Mouse (Mus musculus): Measurements from ENCODE around the gene Tcta.
"Not testable (repeated sequence)": the region's sequence is repeated elsewhere in the genome, so short reads cannot be mapped to it uniquely, and the experiment has no call there.

The Tcta gene

GRCm38 (mm10) chr9:108305629-108306520 lies at the start of gene Tcta, which contains the start of gene Rhoa:
Tcta (minus strand) TSS chr9:108306160.
Rhoa (plus strand) TSS chr9:108306129.
- DNase-seq, result peak; percentile 99

DNA sequence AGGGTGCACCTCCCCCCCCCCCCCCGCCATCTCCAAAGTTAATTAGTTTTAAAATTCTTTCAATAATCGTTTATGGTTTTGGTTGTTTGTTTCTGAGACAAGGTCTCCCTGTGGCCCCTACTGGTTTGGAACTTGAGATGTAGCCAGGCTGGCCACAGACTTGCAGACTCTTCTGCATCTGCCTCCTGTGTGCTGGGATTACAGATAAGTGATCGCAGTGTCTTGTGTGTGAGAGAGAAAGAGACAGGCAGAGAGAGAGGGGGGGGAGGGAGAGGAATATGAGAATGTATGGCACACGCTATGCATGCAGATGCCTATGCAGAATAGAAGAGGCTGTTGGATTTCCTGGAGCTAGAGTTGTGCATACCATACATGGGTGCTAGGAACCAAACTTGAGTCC lies 43.8 kb upstream of the Tcta start:
- no peak for DNase-seq

DNA sequence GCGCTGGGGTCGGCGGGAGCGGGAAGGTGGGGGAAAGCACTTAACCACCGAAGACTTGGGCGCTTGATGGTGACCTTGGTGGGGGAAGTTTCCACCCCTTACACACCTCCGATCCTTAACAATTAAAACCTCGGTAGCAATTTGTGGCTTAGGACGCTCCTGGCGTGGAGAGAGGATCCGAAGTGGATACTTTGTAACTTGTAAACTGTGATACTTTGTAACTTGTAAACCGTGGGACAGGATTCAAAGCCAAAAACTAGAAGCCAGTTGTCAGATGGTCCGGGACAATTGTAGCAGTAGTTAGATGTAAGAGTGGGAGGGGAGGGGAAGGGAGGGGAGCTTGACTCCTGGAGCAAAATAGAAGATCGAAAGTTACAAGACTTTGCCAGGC lies 42.3 kb upstream of the Tcta start:
- DNase-seq, result no peak

DNA sequence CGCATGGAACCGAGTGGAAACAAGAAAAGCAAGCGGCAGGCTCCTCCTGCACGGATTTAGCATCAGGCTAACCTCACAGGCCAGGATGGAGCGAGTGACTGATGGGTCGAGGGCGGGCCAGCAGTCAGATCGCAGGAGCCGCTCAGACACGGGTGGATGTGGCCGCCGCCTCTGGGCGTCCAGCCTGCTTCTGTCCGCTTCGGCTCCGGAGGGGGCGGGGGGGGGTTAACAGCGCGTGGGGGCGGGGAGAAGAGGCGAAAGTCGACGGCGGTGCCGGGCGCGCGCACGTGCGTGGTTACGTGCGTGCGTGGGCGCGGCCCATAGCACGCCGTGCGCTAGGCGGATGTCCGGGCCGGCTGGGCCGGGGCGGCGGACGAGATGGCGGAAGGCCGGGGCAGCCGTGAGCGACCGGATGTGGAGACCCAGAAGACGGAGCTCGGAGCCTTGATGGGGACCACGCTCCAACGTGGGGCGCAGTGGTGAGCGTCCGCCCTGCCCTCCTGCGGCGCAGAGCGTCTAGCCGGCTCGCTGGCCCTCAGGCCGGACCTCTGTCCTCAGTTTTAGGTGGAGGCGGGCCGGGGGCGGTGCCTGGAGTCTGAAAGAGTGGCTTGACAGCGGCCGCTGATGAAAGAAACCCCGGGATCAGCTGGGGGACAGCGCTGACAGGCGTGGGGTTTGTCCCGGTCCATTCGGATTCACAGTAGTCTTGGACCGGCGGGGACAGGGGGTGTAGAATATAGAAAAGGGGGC lies 41.8 kb upstream of the Tcta start, which contains the start of gene Usp4:
Gene Usp4, plus strand, starts transcription at position 314 of the 750 bp plus-strand sequence.
- DNase-seq, result peak; percentile 91

- DNase-seq, result no peak
Observed at GRCm38 (mm10) chr9:108347024-108347423, 41.1 kb upstream of the Tcta start.

DNA sequence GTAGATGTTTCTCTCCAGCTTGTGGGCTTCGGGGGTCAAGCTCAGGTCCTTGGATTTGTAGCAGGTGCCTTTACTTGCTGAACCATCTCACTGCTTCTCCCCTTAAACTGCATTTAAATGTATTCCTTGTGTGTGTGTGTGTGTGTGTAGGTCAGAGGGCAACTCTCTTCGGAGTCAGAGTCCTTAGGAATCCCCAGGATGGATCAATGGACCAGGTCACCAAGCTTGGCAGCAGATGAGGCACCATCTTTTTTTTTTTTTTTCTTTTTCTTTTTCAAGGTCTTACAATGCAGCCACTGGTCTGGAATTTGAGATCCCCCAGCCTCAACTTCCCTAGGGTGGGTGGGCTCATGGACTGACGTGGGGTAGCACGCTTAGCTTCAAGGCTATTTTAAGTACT lies 38.5 kb upstream of the Tcta start:
- no peak for DNase-seq

GRCm38 (mm10) chr9:108343835-108344234 lies 37.9 kb upstream of the Tcta start:
- no peak for DNase-seq

GRCm38 (mm10) chr9:108343331-108343730 lies 37.4 kb upstream of the Tcta start:
- no peak for DNase-seq

- DNase-seq, result peak; percentile 28
Observed at GRCm38 (mm10) chr9:108342301-108342831, 36.4 kb upstream of the Tcta start.

DNA sequence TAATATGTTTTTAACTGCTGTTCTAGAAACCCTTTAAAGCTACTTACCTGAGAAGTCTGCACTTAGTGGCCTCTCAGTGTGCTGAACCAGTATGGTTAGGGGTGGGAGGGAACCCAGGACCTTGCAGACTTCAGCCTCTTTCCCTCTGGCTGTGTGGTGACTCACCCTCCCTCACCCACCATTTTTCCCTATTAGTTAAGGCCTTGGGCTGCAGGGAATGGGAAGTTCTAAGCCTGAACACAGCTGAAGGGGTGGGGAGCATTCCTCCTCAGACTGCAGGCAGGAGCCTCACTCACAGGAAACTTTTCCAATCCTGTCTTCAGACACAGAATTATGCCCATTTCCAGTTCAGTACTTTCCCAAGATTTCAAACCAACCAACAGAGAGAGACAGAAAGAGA lies 35.8 kb upstream of the Tcta start:
- DNase-seq, result peak; percentile 11

DNA sequence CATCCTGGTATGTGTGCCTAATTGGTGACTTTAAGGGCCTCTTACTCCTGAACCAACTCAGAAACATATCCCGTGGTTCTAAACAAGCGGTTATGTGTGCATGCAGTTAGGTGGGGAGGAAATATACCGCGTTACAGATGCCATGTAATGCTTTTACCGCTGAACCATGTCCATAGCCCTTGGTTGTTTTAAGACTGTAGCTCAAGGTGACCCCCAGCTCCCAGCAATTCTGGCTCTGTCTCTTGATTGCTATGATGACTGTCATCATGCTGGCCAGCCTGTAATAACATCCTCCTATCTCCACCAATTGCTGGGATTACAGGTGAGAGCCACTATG lies 35.1 kb upstream of the Tcta start:
- DNase-seq, result no peak

DNA sequence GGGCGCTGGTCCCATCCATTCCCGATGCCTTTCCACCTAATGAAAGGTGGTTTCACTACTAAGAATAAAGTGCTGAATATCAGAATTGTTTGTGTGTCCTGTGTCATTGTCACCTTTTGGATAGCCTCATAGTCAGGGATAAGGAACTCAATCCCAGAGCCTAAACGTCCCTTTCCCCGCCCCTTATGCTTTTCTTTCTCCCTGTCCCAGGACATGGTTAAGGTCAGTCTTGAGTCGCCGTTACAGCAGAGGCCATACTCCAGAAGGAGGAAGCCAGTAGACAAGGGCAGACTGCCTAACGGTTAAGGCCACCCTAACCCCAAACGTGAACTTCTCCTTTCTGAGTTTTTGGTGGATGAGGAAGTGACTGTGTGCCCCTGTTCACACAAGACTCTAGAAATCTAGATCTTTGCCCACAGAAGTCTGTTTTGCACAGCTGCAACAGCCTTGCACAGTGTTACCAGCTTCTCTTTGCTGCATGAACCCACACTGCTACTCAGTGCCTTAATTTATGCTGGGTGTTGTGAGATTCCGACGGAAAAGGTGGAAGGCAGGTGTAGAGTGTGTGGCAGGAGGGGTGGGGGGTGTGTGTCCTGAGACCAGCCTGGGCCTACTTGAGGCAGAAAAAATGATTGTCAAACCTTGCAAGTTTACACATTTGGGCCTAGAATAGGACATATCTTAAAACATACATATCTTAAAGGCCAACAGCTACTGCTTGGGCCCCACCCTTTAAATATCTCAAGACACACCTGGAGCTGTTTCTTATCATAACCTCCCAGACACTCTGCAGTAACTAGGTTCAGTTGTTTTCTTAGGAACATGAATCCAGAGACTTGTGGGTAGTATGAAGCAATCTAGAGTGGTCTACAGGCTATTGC lies 34.5 kb upstream of the Tcta start:
- peak; percentile 20 for DNase-seq

DNA sequence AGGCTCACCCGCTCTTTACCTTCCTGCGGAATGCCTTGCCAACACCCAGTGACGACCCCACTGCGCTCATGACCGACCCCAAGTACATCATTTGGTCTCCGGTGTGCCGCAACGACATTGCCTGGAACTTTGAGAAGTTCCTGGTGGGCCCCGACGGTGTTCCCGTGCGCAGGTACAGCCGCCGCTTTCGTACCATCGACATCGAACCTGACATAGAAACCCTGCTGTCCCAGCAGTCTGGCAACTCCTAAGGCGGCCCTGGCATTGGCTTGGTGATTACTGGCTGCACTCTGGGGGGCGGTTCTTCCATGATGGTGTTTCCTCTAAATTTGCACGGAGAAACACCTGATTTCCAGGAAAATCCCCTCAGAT lies 33.9 kb upstream of the Tcta start:
- DNase-seq, result peak; percentile 29

DNA sequence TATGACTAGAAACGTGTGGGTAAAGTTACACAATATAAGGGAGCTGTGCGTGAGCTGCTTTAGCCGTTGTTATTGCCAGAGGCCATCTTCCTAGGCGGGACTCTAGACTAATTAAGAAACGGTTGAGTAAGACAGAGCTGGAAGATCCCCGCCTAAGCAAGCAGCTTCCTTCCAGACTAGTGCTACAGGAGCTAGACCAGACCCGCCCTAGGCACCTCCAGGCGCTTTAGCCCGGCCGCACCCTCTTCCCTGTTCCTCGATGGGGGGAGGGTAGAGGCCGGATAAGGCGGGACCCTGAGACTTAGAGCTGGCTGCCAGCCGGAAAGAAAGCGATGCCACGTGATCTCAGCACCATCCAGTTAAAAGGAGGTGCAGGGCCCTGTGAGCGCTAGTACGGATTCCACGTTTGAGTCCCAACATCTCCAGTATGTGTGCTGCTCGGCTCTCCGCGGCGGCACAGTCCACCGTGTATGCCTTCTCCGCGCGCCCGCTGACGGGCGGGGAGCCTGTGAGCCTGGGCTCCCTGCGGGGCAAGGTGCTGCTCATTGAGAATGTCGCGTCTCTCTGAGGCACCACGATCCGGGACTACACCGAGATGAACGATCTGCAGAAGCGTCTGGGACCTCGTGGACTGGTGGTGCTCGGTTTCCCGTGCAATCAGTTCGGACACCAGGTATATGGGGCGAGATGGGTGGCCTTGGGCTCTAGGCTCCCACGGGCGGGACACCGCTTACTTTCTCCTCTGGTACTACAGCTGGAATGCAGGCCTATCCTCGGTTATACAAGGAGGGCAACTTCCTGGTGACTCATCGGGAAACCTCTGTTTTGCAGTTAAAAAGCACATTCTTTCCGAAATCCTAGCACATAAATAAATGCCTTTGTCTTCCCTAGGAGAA lies 33.2 kb upstream of the Tcta start, which contains the start of gene Gpx1:
Gene Gpx1, plus strand, starts transcription at position 18 of the 896 bp plus-strand sequence.
- DNase-seq, result peak; percentile 97

DNA sequence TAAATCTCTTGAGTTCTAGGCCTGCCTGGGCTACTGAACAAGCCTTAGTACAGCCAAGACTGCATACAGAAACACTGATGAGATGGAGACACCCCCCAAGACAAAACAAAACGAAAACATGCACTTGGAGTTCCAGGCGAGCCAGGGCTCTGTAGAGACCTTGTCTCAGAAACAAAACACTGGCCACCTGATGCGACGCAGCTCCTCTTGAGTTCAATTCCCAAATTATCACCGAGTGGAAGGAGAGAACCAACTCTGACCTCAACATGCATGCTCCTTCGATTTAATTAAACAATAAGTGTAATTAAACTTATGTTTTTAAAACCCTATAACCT lies 32.6 kb upstream of the Tcta start:
- no peak for DNase-seq

- no peak for DNase-seq
Observed at GRCm38 (mm10) chr9:108337848-108338550, 32.0 kb upstream of the Tcta start.

DNA sequence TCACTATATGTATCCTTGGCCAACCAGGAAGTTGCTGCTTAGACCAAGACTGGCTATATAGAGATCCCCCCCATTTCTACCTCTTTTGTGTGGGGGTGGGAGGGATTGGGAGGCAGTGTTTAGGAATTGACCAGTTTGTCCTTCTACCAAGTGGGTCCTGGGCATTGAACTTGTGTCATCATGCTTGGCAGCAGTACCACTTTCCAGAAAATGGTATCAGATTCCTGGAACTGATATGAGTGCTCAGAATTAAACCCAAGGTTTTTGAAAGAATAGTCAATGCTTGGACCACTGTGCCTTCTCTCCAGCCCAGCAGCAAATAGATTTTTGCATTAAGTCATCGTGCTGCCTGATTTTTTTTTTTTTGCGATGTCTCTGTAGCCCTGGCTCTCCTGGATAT lies 19.9 kb upstream of the Tcta start:
- DNase-seq, result no peak

- DNase-seq, result no peak
Observed at GRCm38 (mm10) chr9:108324784-108325183, 18.8 kb upstream of the Tcta start.

- DNase-seq, result not testable (repeated sequence)
Observed at GRCm38 (mm10) chr9:108322054-108322453, 16.1 kb upstream of the Tcta start.

DNA sequence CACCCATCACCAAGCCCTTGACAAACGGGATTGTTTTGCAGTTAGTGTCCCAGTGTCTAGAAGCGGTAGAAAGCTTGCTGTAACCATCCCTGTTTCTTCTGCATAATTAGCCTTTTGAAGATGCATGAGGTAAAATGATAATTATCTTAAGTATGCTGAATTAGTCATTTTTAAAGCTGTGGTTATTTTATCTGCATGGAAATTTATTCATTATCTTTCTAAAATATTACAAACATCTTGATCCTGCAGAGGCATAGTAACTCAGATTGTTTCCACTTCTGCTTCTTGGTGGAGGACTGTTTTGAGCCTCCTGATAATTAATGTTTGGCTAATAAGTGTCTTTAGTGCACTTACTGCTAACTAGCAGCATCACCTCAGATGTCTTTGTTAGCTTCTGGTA lies 12.5 kb upstream of the Tcta start:
- no peak for DNase-seq

GRCm38 (mm10) chr9:108317572-108317971 lies 11.6 kb upstream of the Tcta start:
- DNase-seq, result peak; percentile 30
